Mouse (Mus musculus) ES-Bruce4 (cell line): ENCODE measurements around the gene Dnase2b.

Experiments
- CTCF ChIP-seq: IDR thresholded peaks from one replicate; pipeline ENCODE4 v1.8.1; 2011; ENCODE audit warnings: low read depth, low read length
- EP300 ChIP-seq: IDR thresholded peaks from 2 replicates; pipeline ENCODE4 v1.6.1; 2011; ENCODE audit warnings: low read depth, low read length; ENCODE audit not compliant: insufficient read depth
- POLR2A ChIP-seq: IDR thresholded peaks from one replicate; pipeline ENCODE4 v1.8.1; 2011; ENCODE audit warnings: low read length; ENCODE audit not compliant: insufficient read depth

DNA sequence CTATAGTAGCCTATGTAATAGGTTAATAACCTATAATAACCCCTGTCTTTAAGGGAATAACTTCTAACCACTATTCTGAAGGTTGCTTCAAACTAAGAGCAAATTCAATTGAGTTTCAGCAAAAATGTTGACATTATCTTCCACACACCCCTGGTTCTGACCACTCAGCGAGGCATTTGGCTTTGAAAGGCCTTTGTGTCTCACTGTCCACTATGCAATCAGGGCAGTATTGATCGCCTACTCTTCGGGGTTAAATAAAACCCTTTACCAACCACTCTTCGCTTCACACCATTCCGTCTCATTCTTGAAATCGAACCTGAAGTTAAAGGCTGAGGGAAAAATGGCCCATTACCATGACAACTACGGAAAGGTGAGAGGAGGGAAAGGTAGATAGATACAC, 18.5 kb downstream of the Dnase2b start:
- no peak for TF ChIP-seq CTCF
- TF ChIP-seq POLR2A = no peak
- no peak for TF ChIP-seq EP300
